Mouse (Mus musculus) adrenal gland, postnatal 14 days (tissue): ENCODE data around the gene Olr1. TPM values are rescaled to one million over a fixed set of nuclear protein-coding genes. Genes with fewer than 3 reads are reported as not detected.
A peak's percentile ranks its signal among the peaks of the same experiment; 100 is the strongest.

Experiments used
- DNase-seq: peaks from one replicate; pipeline ENCODE4 v3.0.0; 2021; ENCODE audit warnings: mixed read lengths
- long read RNA-seq, 2 experiments: library from polyadenylated mRNA; stranded (forward); transcript quantifications; one replicate each; pipeline ENCODE4 v2.0.0; 2021
- total RNA-seq: library from RNA; stranded (reverse); gene quantifications from 2 replicates; pipeline ENCODE4 v1.2.3, GENCODE M21; 2021

Olr1 gene
- 1.1 TPM in 1 of 2 replicates, not detected in the other for total RNA-seq
- long read RNA-seq, experiment 1, result 0 reads
- long read RNA-seq, experiment 2, result 0 reads

DNA sequence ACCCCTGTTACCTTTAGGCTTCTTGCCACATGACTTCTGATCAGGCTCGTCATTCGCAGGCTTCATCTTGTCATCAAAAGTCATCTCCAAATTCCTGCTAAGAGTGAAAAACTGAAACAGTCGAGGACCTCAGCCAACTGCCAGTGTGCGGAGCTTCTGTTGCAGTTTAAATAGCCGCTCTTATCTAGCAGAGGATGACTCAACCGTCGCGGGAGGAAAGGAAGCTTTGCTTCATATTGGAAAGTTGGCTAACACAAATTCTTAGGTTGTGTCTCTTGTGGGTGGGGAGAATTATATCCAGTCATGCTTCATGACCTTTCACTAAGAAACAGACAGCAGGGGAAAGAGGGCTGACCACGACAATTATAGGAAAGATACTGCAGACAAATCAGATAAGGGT is at the start of gene Olr1:
Gene Olr1, minus strand, starts transcription at position 142 of the 400 bp plus-strand sequence.
- DNase-seq, result peak; percentile 23

DNA sequence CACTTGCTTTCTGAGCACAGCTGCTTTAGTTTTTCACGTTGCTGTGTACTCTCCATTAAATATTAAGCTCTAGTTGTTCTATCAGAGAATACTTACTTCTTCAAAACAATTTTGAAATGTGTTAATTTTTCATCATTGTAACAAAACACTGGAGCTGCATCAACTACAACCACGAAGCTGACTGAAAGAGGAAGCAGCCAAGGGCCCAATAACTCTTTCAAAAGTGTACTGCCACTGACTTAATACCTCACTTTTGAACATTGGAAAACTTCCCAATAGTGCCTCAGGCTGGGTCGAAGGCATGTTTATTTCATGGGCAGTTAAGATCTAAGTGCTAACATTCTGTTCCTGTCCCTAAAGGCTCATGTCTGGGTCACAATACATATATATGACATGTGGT is 41.0 kb upstream of the Olr1 start:
- DNase-seq, result no peak

DNA sequence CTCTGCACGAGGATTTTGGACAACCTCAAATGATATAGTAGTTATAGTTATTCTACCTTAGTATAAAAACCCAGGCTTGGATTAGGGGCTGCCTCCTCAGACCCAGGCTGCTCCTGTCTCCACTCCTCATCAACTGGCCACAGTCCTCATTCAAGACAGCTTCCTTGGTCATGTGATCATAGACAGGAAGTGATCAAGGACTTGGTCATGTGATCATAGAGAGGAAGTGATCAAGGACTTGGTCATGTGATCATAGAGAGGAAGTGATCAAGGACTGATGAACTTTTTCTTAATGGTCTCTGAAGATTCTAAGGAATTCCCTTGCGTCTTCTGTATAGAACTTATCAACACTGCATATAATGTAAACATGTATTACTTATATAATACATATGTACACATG is 40.3 kb upstream of the Olr1 start:
- no peak for DNase-seq

DNA sequence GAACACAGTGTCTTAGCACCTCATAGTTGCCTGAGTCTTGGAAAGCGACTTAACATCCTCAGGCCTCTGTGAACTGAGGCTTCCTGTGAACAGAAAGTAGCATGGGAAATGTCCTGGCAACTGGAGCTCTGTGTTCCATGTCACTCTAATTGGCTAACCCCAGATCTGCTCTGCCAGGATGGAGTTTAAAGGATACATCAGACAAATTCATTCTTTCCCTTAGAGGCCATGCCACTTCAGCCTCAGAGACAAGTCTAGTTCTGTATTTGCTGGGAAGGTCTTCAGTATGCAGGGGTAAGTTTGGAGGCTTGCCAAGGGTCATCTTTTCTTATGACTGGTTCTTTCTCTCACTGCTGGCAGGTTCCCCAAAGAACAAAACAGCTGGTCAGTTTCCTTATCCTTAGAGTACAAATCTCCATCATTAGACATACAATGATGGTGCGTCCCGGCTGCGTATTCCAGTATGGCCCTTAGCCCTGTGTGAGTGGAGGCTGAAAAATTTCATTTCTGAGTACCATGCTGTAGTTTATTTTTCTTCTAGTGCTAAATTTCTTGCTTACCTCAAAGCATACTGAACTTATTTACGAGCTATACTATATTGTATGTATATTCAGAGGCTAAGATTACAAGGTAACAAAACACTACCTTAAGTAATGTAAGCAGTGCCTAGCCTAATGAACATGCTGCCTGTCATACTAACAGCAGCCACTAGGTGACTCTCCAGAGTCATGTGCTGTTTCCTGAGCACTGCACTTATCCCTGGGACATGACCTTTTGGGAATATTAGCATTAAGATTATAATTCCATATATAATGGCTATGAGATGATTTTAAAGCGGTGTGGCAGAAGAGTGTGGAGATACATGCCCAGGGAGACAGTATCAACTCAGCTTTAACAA is 37.0 kb upstream of the Olr1 start:
- peak; percentile 74 for DNase-seq

DNA sequence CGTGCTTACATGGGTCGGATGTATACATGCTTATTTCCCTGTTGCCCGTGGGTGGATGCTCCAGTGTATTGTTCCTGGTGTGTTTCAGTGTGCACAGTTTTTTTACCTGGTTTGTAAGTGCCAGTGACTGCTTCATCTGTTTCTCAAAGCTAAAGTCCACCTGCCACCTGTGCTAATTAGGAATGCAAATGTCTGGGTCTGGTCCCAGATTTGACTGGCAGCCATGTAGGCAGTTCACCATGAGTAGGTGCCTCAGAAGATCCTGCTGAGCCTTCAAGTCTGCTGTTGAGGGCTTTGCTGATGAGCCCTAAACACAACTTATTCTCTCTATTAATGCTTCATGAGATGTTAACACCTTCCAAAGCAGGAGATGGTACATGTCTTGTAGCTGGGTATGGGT is 35.6 kb upstream of the Olr1 start:
- no peak for DNase-seq

DNA sequence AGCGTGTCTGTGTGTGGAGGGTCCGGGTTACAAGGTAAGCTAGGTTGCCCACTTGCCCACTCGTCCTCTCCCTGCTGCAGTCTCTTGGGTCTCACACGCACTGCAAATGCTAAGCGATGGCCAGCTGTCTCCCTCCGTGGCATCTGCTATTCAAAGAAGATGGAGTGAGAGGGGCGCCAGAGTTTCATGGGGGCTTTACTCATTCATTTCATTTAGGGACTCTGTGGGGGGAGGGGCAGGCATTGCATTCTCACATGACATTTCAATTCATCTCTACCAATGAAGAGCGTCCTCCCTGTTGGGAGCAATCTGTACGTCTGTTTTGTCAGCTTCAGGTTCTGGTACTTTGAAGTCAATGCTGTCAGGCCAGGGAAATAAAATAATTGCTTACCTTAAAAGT is 35.0 kb upstream of the Olr1 start:
- no peak for DNase-seq

DNA sequence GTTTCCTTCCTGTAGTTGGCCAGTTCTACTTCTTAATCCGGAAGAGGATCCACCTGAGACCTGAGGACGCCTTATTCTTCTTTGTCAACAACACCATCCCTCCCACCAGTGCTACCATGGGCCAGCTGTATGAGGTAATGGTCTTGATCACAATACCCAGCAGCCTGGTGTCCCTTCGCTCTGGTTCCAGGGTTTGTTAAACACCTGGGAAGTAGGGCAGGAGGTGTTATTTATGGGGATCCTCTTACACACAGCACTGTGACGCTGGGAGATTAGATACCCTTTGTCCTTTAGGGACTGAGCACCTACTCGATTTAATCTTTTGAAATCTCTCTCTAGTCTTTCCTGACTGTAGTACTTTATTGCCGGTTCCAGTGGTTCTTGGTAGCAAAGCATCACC is 31.6 kb upstream of the Olr1 start:
- DNase-seq, result no peak

DNA sequence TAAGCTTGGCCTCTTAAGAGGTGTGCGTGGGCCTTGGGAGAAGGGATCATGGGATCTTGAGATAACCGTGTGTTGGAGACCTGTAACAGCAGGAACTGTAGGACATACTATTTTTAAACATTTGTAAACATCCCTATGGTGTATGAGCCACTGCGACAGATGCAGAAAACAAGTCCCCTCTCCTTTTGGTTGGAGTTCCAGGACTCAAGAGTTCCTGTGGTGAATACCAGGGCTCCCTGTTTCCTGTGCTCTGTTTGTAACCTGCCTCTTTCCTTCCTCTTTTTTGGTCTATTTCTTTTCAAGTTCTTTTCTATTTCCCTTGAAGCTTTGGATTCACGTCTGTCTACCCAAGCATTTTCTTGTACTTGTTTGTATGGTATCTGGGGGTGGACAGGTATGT is 28.8 kb upstream of the Olr1 start:
- DNase-seq, result no peak

DNA sequence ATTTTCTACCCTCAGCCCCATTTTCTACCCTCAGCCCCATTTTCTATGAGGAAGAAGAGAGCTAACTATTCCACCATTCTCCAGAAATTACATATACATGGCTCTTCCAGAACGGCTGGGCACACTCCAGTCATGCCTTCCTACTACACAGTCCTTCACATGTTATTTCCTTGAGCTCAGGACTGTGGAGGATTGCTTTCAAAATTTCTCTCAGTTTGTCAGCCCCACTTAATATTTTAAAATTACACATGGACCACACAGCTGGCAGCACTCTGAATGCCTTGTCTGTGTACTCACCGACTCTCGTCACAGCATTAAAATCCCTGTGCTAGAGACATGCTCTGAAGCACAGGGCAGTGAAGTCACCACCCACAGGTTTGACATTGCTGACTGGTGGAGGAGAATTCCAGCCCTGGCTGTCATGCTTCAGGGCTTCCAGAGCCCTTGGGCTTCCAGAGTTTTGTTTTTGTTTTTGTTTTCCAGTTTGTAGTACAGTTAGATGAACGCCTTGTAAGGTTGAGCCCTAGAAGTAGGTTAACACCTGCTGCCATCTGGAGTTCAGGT is 27.7 kb upstream of the Olr1 start:
- no peak for DNase-seq

DNA sequence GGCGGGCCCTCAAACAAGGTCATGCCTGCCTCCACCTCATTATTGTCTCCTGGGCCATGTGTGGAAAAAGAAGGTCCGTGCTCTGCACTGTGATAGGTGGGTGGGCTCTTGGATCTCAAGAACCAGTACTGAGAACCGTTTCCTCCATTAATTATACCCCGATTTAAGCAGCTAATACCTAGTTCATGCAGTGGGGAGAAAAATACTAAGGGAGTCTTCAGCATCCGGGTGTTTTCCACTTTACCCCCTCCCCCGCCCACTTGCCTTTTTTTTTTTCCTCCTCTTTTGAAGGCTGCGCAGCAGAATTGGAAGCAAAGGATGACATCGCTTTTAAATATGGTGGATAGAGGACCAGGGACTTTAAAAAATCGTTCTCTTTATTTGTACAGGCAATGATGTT is 27.1 kb upstream of the Olr1 start:
- DNase-seq, result peak; percentile 40

DNA sequence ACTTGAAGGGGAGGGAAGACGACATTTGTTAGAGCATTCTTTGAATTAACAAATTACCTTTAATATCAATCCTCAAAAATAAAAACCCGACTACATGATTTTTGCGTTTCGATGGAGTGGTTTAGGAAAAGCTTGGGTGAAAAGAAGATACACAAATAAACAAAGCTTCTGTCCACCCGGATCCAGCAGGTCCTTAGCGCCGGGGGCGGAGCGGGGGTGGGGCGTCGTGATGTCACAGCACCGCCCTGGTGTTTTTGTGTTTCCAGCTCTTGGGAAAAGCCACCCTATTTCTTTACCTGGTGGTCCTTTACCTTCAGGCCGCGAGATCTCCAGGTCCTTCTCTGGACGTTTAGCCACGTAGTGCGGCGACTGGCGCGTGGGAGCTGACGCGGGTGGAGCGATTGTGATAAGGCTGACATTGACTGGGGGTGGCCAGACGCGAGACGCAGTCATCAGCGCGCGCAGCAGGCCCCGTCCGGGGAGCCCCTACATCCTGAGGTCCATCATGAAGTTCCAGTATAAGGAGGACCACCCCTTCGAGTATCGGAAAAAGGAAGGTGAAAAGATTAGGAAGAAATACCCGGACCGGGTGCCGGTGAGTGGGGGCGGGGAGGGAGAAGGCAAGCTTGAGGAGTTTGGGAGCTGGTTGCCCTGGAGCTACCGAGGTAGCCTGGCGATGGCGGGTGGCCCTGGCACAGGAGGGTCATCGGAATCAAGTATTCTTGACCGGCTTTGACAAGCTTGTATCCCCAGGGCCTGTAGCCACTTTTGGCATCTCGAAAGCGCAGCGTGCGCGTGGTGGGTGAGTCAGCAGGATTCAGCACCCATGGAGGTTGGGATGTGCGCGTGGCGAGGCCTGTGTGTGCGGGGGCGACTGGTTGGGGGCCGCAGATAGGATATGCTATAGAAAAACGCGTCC is 26.2 kb upstream of the Olr1 start, which contains the start of gene Gabarapl1:
Gene Gabarapl1, plus strand, starts transcription at position 219 of the 919 bp plus-strand sequence.
- peak; percentile 92 for DNase-seq

DNA sequence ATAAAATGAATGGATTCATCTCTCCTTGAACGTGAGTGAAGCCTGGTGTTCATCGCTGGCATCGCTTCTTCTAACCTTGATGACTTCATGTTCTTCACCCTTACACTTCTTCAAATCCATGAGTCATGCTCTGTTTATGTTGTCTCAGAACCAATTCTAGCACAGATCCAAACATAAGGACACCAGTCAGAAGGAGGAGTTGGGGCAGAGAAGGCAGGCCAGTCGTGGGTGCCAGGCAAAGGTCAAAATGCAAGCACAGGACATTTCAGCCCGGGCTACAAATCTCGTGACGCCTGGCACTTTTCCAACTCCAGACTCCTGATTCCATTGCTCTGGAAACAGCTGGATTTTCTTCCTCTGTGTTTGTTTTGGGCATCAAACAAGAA is 25.6 kb upstream of the Olr1 start:
- peak; percentile 90 for DNase-seq

DNA sequence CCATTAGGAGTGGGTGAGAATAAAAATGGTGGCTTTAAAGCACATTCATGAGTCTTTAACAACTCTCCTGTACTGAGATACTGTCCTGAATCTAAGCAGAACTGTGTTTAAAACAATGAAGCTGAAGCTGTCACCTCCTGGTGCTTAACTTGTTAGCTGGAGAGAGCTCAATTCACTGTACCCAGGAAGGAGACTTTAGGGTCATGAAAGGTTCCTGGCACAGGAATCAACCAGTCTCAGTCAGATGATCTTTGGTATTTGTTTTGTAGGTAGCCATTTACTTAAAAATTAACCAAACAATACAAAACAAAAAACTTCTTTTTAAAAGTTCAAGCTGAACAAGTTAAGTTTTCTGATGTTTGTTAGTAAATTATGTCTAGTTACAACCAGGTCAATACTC is 23.3 kb upstream of the Olr1 start:
- DNase-seq, result no peak

DNA sequence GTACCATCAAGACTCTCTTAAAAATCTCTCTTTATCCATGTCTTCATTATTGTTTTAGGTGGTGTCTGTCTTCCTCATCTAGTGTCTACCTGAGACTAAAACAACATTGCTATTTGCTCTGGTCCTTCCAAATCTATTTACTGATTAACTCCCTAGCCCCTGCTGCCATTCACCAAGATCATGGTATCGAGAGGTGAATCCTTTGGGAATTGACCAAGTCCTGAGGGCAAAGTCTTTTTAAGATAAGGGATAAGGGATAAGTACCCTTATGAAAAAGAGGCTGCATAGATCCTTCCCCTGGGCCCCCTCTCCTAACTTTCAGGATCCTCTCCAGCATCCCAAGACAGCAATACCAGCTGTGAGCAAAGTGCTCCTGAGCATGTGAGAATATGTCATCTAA is 22.6 kb upstream of the Olr1 start:
- no peak for DNase-seq

DNA sequence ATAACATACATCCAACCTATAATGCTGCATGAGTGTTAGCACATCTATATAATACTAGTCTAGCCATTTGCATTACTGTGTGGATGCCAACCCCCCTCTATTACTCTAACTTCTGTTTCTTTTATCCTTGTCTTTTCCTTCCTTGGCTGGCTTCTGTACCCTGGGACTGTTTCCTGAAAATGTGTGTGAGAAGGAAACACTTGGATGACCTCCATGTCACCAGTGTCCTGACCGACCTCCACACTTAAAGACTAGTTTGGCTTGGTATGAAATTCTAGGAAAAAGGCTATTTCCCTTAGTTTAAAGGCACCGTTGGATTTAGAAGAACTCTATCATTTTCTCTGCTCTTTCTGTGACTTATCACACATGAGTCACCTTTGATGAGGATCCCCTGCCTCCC is 20.5 kb upstream of the Olr1 start:
- DNase-seq, result no peak

DNA sequence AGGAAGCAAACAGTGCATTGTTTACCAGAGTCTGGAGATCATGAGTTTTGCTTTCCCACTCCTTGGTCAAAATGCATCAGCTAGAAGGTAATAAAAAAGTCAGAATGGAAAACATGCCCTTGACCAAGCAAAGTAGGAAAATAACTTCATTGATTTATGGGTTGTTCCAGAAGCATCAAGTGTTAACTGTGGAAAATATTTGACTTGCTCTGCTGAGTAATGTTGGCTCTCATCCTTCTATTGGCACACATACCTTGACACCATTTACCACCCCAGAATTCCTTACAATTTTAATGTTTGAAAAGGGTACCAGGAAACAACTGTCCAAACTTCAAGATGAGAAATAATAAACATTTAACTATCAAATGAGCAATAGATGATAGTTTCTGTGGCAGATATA is 19.1 kb upstream of the Olr1 start:
- no peak for DNase-seq

DNA sequence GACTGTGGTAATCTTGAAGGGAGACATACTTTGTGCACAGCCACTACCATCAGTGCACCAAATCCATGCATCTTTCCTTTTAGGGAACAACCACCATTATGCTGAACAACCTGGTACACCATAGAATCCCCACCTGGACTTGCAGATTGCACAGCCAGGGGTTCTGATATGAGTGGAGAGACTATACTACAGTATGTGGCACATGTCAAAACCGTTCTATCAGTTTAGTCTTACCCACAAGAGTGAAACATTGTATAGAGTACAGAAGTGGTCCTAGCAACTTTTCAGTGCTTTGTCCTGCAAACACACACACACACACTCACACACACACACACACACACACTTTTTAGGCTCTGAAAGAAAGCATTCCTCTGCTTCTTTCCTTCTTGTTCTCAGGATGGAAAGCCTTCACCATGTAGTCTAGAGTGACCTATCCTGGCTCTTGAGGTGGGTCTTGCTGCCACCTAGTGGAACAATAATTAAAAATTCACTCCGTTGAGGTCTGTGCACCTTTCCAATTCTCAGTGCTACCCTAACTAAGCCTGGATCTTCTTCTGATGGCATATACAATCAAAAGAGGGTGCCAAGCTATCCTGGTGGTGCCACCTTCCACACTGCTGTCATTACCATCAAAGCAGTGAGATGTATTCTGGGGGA is 10.9 kb upstream of the Olr1 start:
- DNase-seq, result peak; percentile 38

DNA sequence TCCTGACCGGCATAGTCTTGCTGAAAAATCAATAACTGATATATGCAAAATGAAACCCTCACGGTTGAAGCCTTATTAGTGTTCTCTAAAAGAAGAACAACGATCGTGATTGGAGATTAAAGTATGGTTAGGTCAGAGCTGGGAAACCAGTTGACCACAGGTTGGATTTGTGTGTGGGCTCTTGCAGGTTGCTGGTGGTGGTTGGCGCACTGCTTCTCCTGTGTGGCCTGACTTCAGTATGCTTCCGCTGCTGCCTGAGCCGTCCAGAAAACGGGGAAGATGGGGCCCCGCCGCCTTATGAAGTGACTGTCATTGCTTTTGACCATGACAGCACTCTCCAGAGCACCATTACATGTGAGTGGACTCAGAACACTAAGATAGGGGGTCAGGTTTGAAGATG is 9.4 kb upstream of the Olr1 start:
- DNase-seq, result no peak

DNA sequence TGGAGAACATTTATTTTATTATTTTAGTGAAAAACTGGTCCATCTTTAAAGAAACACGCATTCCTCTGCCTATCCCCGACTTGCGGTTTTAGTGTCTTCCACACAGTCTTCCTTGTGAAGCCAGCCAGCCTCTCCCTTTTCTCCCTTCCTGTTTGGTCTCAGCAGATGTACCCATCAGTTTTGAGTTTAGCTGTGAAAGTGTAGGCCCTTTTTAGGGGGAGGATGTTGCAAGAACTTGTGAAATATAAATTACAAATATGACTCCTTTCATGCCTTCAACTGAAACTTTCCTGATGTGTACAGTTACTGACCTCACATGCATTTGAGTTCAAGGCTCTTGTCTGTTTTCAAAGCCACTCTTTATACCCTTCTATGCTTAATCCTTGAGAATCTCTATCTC is 8.1 kb upstream of the Olr1 start:
- no peak for DNase-seq

DNA sequence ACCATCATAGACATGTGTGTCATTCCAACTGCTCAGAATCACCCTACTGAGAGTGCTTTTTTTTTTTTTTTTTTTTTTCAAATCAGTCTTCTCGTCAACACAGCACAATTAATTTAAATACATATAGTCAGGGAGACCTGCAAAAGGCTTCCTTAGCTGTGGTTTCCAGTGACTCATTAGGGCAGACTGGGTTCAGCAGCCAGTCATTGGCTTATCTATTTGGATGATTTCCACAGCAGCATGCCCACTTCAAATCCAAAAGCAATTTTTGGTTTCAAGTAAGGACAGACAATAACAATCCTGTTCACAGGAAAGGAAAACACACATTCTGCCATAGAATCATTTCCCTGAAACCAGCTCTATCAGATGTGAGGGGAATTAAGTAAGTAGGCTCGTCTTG is 7.4 kb upstream of the Olr1 start:
- DNase-seq, result no peak

DNA sequence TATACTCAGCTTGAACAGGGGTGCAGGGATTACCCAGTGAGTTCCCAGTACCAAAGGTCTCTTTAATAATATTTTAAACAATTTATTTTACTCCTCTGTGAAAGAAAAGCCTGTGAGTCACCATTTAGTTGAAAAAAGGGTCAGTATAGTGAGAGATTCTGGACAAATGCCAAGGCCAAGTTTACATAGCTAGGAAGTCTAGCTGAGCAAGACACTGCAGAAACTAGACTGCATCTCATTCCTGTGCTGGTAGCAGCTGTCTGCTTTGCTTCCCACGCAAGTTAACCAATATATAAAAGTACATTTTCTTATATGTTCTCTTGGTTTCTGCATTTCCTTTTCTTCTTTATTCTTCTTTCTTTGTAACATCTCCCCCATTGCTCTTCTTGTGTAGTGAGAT is 6.4 kb upstream of the Olr1 start:
- DNase-seq, result no peak

DNA sequence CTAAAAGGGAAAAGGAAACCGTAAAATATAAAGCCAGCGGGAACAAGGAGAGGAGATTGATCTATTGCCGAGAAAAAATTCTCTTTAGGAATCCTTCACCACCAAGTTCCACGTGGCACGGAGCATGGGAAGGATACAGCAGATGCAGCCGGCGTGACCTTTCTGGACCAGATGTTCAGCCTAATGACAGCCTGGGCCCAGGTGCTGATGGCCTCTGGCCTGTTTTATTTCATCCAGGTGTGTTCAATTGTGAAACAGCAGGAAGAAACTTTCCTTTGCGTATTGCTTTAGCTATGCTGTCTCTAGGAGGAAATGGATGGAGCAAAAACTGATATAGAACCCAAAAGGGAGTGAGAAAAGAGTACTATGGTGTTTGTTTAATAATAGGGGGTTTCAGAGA is 5.9 kb upstream of the Olr1 start:
- no peak for DNase-seq
